Mouse (Mus musculus): ENCODE results near the gene Fhit. TPM values are rescaled to one million over a fixed set of nuclear protein-coding genes. Genes with fewer than 3 reads are reported as not detected.

The Fhit gene
- polyA plus RNA-seq, 1 experiment from 2014 or later = 3.6 TPM

GRCm38 (mm10) chr14:10228708-10229107 is 933.1 kb downstream of the Fhit start:
- no peak for ATAC-seq (replicated peaks; ENCODE audit: extremely low read depth, insufficient read depth, low FRiP score)
- Histone ChIP-seq H3K36me3 (ENCODE audit: control insufficient read depth, insufficient read depth) (no peaks in the 10 kb centered on the region), H3K4me2 (ENCODE audit: low read depth, low read length) (no peak overlapping the region), H3K4me1 (ENCODE audit: control insufficient read depth, insufficient read depth, low read length) (no peaks in the 10 kb centered on the region), H3K9me3 (replicated peaks; ENCODE audit: control insufficient read depth, low read length) (no peaks in the 10 kb centered on the region), H3K4me3 (ENCODE audit: low read length) (no peak overlapping the region), H3K9ac (ENCODE audit: low read length) (no peak overlapping the region), H3K27me3 (ENCODE audit: control insufficient read depth, insufficient read depth, low read length) (no peaks in the 10 kb centered on the region), H3K27ac (ENCODE audit: low read length) (no peak overlapping the region)
- WGBS = 77% methylated on average over 5 of the region's 5 CpGs

DNA sequence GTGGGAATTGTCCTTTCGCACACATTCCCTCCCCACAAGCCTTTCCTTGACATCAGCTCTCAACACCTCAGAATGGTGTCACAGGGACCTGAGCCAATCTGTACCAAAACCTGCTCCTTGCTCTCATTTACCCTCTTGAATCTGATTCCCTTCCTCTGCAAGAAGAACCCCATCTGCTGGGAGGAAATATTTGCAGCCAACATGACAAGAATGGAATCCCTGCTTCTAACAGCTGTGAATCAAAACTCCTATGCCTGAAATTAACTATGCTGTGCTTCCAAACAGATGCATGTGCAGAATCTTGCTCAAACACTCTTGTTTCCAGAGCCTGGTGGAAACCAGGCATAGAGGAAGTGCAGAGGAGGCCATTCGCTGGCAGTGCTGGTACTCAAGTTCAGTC is 940.0 kb downstream of the Fhit start:
- Histone ChIP-seq H3K4me2 (ENCODE audit: low read depth, low read length) (no peak overlapping the region), H3K36me3 (ENCODE audit: control insufficient read depth, insufficient read depth) (no peaks in the 10 kb centered on the region), H3K9ac (ENCODE audit: low read length) (no peak overlapping the region), H3K9me3 (replicated peaks; ENCODE audit: control insufficient read depth, low read length) (no peaks in the 10 kb centered on the region), H3K27ac (ENCODE audit: low read length) (no peak overlapping the region), H3K27me3 (ENCODE audit: control insufficient read depth, insufficient read depth, low read length) (no peaks in the 10 kb centered on the region), H3K4me3 (ENCODE audit: low read length) (no peak overlapping the region), H3K4me1 (ENCODE audit: control insufficient read depth, insufficient read depth, low read length) (no peaks in the 10 kb centered on the region)
- no peak for ATAC-seq (replicated peaks; ENCODE audit: extremely low read depth, insufficient read depth, low FRiP score)
- 69% methylated on average over 2 of the region's 2 CpGs for WGBS

DNA sequence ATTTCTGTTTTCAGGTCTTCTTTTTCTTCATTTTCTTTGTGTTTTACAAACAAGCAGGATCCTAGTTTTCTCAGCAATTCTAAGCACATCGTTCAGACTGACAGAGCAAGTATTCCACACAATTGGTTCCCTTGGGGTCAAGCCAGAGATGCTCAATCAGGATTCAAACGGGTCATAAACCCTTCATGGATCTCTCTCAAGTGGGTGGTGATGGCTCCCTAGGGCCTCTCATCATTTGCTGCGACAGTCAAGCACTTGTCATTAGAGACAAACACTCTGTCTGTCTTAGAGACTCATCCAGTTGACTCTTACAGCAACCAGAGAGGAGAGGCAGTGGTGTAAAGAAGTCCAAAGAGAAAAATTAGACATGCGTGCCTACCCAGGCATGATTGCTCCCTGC is 948.6 kb downstream of the Fhit start:
- no peak for ATAC-seq (replicated peaks; ENCODE audit: extremely low read depth, insufficient read depth, low FRiP score)
- H3K4me3 ChIP-seq (ENCODE audit: low read length) = no peak overlapping the region
- no peak overlapping the region for H3K9ac ChIP-seq (ENCODE audit: low read length)
- H3K27ac ChIP-seq (ENCODE audit: low read length) = no peak overlapping the region
- H3K9me3 ChIP-seq (replicated peaks; ENCODE audit: control insufficient read depth, low read length) = no peaks in the 10 kb centered on the region
- no peak overlapping the region for H3K4me2 ChIP-seq (ENCODE audit: low read depth, low read length)
- no peaks in the 10 kb centered on the region for H3K4me1 ChIP-seq (ENCODE audit: control insufficient read depth, insufficient read depth, low read length)
- WGBS = 39% methylated on average over 4 of the region's 4 CpGs
- H3K36me3 ChIP-seq (ENCODE audit: control insufficient read depth, insufficient read depth) = no peaks in the 10 kb centered on the region
- H3K27me3 ChIP-seq (ENCODE audit: control insufficient read depth, insufficient read depth, low read length) = no peaks in the 10 kb centered on the region

GRCm38 (mm10) chr14:10211184-10211583 is 950.7 kb downstream of the Fhit start:
- H3K4me3 ChIP-seq (ENCODE audit: low read length) = no peak overlapping the region
- H3K4me2 ChIP-seq (ENCODE audit: low read depth, low read length) = no peak overlapping the region
- no peak overlapping the region for H3K27ac ChIP-seq (ENCODE audit: low read length)
- ATAC-seq (replicated peaks; ENCODE audit: extremely low read depth, insufficient read depth, low FRiP score) = no peak
- no peaks in the 10 kb centered on the region for H3K36me3 ChIP-seq (ENCODE audit: control insufficient read depth, insufficient read depth)
- WGBS = 60% methylated on average over 5 of the region's 5 CpGs
- no peaks in the 10 kb centered on the region for H3K9me3 ChIP-seq (replicated peaks; ENCODE audit: control insufficient read depth, low read length)
- H3K4me1 ChIP-seq (ENCODE audit: control insufficient read depth, insufficient read depth, low read length) = no peaks in the 10 kb centered on the region
- H3K9ac ChIP-seq (ENCODE audit: low read length) = no peak overlapping the region
- H3K27me3 ChIP-seq (ENCODE audit: control insufficient read depth, insufficient read depth, low read length) = no peaks in the 10 kb centered on the region

DNA sequence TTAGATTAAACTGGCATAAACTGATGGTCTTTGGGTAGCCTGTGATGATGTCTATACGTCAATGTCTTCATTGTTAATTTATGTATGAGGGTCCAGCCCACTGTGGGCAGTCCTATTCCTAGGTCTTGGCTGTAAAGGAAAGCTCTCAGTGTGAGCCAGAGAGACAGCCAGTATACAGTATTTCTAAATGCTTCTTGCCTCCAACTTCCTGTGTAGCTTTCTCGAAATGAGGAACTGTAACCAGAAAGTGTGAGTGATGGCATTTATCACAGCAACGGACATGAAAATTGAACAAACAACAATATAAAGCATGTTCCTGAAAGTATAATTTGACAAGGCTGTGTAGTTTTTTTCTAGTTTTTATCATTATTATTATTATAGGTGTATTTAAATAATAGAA is 952.8 kb downstream of the Fhit start:
- H3K27me3 ChIP-seq (ENCODE audit: control insufficient read depth, insufficient read depth, low read length) = no peaks in the 10 kb centered on the region
- 81% methylated on average over 3 of the region's 3 CpGs for WGBS

GRCm38 (mm10) chr14:10205699-10206098 is 956.1 kb downstream of the Fhit start:
- no peak for ATAC-seq (replicated peaks; ENCODE audit: extremely low read depth, insufficient read depth, low FRiP score)
- Histone ChIP-seq H3K4me3 (ENCODE audit: low read length) (no peak overlapping the region), H3K9me3 (replicated peaks; ENCODE audit: control insufficient read depth, low read length) (no peaks in the 10 kb centered on the region), H3K4me1 (ENCODE audit: control insufficient read depth, insufficient read depth, low read length) (no peaks in the 10 kb centered on the region), H3K9ac (ENCODE audit: low read length) (no peak overlapping the region), H3K27ac (ENCODE audit: low read length) (no peak overlapping the region), H3K4me2 (ENCODE audit: low read depth, low read length) (no peak overlapping the region), H3K36me3 (ENCODE audit: control insufficient read depth, insufficient read depth) (no peaks in the 10 kb centered on the region), H3K27me3 (ENCODE audit: control insufficient read depth, insufficient read depth, low read length) (no peaks in the 10 kb centered on the region)
- WGBS = 90% methylated on average over 5 of the region's 5 CpGs

More for the DNA sequence above, 952.8 kb downstream of the Fhit start:
- Histone ChIP-seq H3K36me3 (ENCODE audit: control insufficient read depth, insufficient read depth) (no peaks in the 10 kb centered on the region), H3K27ac (ENCODE audit: low read length) (no peak overlapping the region), H3K9ac (ENCODE audit: low read length) (no peak overlapping the region), H3K4me1 (ENCODE audit: control insufficient read depth, insufficient read depth, low read length) (no peaks in the 10 kb centered on the region), H3K4me2 (ENCODE audit: low read depth, low read length) (no peak overlapping the region), H3K9me3 (replicated peaks; ENCODE audit: control insufficient read depth, low read length) (no peaks in the 10 kb centered on the region), H3K4me3 (ENCODE audit: low read length) (no peak overlapping the region)
- ATAC-seq (replicated peaks; ENCODE audit: extremely low read depth, insufficient read depth, low FRiP score) = no peak

DNA sequence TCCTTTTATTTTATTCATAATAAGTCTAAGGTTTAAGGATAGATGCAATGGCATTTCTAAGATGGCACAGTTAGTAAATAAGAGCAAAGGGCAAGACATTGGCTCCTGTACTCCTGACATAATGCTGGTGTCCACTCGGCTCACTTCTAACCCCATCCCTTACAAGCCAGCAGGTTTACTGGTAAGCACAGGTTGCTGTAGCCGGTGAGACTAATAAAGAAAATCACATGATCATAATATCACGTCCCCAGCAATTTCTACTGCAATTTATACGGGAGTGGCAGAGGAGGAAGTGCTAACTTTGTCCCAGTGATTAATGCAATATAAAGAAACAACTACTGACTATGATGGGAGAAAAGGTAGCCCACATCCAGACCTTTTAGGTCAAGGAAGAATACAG is 956.5 kb downstream of the Fhit start:
- 88% methylated on average over 4 of the region's 4 CpGs for WGBS
- H3K9me3 ChIP-seq (replicated peaks; ENCODE audit: control insufficient read depth, low read length) = no peaks in the 10 kb centered on the region
- H3K36me3 ChIP-seq (ENCODE audit: control insufficient read depth, insufficient read depth) = no peaks in the 10 kb centered on the region
- no peak overlapping the region for H3K4me3 ChIP-seq (ENCODE audit: low read length)
- no peaks in the 10 kb centered on the region for H3K27me3 ChIP-seq (ENCODE audit: control insufficient read depth, insufficient read depth, low read length)
- H3K4me2 ChIP-seq (ENCODE audit: low read depth, low read length) = no peak overlapping the region
- no peak for ATAC-seq (replicated peaks; ENCODE audit: extremely low read depth, insufficient read depth, low FRiP score)
- H3K27ac ChIP-seq (ENCODE audit: low read length) = no peak overlapping the region
- no peaks in the 10 kb centered on the region for H3K4me1 ChIP-seq (ENCODE audit: control insufficient read depth, insufficient read depth, low read length)
- no peak overlapping the region for H3K9ac ChIP-seq (ENCODE audit: low read length)

- peak overlapping the region; percentile 22 for H3K4me2 ChIP-seq (ENCODE audit: low read depth, low read length)
- no peaks in the 10 kb centered on the region for H3K9me3 ChIP-seq (replicated peaks; ENCODE audit: control insufficient read depth, low read length)
- H3K4me3 ChIP-seq (ENCODE audit: low read length) = no peak overlapping the region
- ATAC-seq (replicated peaks; ENCODE audit: extremely low read depth, insufficient read depth, low FRiP score) = peak; percentile 98
- H3K4me1 ChIP-seq (ENCODE audit: control insufficient read depth, insufficient read depth, low read length) = peaks cover 20% of the 10 kb centered on the region
- no peak overlapping the region for H3K9ac ChIP-seq (ENCODE audit: low read length)
- H3K36me3 ChIP-seq (ENCODE audit: control insufficient read depth, insufficient read depth) = no peaks in the 10 kb centered on the region
- 22% methylated on average over 5 of the region's 5 CpGs for WGBS
- H3K27ac ChIP-seq (ENCODE audit: low read length) = peak overlapping the region; percentile 66
- H3K27me3 ChIP-seq (ENCODE audit: control insufficient read depth, insufficient read depth, low read length) = no peaks in the 10 kb centered on the region
Observed at GRCm38 (mm10) chr14:10194130-10194529, 967.7 kb downstream of the Fhit start.

GRCm38 (mm10) chr14:10171761-10172160 is 990.1 kb downstream of the Fhit start:
- H3K4me2 ChIP-seq (ENCODE audit: low read depth, low read length) = no peak overlapping the region
- no peak overlapping the region for H3K4me3 ChIP-seq (ENCODE audit: low read length)
- H3K4me1 ChIP-seq (ENCODE audit: control insufficient read depth, insufficient read depth, low read length) = no peaks in the 10 kb centered on the region
- no peak overlapping the region for H3K27ac ChIP-seq (ENCODE audit: low read length)
- H3K36me3 ChIP-seq (ENCODE audit: control insufficient read depth, insufficient read depth) = no peaks in the 10 kb centered on the region
- 88% methylated on average over 2 of the region's 2 CpGs for WGBS
- ATAC-seq (replicated peaks; ENCODE audit: extremely low read depth, insufficient read depth, low FRiP score) = no peak
- no peaks in the 10 kb centered on the region for H3K27me3 ChIP-seq (ENCODE audit: control insufficient read depth, insufficient read depth, low read length)
- peaks cover 4% of the 10 kb centered on the region for H3K9me3 ChIP-seq (replicated peaks; ENCODE audit: control insufficient read depth, low read length)
- no peak overlapping the region for H3K9ac ChIP-seq (ENCODE audit: low read length)

Measured in heart, embryonic 16.5 days (tissue).